Mouse (Mus musculus) ovary, postnatal 14 days (tissue): Measurements from ENCODE around the gene Uvssa.

Source experiments
- DNase-seq: peaks from one replicate; pipeline ENCODE4 v3.0.0; 2022; ENCODE audit warnings: low spot score

Uvssa gene

DNA sequence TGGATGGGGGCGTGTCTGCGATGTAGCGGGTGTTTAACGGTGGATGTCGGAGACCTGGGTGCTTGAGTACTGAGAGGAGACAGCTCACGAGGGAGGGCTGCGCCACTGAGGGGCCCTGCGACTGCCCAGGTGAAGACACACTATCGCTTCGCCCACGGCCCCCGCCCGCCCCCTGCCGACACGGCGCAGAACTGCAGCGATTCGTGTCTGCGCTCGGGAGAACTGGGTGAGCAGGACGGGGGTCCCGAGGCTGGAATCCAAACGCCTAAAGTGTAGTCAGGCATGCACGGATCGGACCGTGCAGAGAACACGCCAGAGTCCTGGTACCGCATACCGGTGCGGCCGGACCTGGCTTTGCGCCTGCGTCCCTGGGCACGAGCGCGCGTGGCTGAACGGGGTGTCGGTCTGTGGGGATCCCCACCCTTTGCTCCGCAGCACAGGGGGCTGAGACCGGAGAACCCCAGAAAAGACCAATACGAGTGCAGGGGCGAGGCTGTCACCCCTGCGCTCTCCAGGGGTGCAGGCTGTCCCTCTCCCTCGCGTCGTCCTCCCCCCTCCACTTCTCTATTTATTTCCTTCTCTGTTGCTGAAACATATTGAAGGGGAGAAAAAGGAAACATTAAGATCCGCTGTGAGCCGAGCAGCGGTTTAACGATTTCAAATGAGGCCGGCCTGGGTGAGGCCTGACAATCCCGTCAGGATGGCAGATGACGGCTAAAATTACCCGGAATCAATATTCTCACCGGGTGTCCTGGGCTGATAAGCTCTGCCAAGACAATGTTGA is 64.8 kb downstream of the Uvssa start:
- peak; percentile 42 for DNase-seq

DNA sequence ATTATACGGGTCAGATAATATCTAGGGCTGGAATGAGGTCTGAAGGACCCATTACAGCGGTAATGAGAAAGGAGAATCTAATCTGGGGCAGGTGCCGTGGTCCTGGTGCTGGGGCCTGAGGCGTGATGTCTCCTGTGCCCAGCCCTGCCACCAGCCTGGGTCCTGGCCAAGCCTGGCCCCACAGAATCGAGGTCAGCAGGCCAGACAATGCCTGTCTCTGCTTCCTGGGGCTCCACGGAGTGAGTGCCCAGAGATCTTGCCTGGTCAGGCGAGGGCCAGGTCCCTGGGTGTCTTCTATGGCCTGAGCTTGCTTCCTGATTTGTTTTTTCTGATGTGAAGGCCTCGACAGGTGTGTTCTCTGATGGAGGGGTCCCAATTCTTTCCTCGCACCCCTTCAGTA is 65.4 kb downstream of the Uvssa start:
- no peak for DNase-seq

DNA sequence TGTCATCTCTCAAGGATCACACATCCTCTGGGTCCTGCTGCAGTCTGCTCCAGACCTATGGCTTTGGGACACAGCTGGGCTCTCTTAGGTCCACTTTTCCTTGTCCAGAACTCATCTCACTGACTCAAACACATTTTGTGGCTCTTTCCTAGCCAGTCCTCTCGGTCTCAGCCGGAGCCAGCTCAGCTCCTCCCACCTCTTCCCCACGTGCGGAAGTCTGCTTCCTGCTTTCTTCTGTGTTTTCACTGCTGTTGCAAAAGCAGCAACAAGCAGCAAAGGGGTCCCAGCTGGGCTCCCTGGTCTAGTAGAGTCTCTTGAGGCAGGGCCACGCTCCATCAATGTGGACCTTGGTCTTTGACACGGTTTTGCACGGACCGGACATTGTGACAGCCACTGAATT is 77.4 kb downstream of the Uvssa start:
- DNase-seq: no peak

DNA sequence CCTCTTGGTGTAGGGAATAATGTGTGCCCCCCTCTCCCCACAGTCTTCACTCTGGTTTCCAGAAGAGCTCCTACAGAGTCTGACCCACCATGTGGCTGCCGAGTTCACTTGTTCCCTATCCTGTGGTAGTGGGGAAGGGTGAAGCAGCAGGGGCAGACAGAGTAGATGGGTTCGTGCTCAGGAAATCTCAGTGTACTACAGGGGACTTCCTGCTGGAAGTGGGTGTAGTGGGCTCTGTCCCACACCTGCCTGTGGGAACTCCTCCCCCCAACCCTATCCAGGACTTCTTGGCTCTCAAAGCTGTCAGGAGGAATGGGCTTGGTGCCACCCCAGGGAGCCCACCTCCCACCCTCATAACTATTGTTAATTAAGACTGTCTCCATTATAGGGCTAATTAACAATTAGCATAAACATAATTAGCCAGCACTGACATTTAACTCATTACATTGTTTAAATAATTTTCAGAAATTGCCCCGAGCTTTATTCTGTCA is 79.8 kb downstream of the Uvssa start:
- DNase-seq: no peak

DNA sequence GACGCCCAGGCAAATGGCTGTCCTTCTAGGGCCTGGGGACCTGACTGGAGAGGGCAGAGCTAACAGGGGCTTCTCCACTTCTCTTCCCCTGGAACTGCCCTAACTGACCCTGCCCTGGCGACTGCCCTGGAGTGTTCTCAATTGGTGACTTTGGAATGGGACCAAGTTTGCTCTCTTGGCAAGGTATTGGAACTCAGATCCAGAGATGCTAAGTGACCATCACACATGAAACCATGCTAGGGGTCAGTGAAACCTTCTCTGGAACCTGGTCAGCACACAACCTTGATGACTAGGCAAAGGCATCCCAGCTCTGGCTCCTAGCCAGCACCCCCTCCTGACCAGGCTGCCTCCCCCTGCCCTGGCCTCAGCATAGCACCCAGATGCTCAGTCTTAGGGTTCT is 80.8 kb downstream of the Uvssa start:
- DNase-seq: no peak

DNA sequence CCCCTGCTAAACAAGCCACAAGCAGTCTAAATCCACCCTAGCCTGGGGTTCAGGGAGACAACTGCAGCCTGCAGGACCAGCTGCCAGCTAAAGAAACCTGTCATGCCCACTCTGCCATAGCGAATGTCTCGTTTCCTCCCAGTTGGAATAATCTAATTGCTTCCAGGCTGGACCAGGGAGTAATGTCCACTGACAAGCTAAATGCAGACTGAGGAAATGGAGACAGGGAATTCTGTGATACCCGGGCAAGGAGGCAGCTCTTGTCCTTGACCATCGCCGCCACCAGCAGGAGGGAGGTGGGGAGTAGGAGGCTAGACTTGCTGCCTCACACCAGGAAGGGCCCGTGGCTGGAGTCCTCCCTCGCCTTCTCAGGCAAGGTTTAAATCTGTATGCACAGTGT is 86.0 kb downstream of the Uvssa start:
- DNase-seq: no peak

DNA sequence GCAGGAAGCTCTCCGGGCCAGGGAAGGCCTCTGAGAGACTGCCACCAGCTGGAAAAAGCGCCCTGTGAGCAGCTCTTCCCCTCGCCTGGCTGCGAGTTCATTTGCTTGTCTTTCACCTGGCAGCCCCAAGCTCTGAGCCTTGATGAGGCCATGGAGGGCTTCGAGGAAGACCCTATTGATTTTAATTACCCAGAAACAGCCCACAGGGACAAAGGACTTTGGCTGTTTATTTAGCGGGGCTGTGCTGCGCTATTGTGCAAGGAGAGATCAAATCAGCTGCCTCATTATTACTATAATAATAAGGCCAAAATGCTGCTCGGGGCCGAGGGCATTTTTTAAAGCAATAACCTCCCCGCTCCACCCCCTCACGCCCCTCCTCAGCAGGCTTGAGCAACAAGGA is 87.1 kb downstream of the Uvssa start:
- DNase-seq: no peak
